In the genomic region with DNA sequence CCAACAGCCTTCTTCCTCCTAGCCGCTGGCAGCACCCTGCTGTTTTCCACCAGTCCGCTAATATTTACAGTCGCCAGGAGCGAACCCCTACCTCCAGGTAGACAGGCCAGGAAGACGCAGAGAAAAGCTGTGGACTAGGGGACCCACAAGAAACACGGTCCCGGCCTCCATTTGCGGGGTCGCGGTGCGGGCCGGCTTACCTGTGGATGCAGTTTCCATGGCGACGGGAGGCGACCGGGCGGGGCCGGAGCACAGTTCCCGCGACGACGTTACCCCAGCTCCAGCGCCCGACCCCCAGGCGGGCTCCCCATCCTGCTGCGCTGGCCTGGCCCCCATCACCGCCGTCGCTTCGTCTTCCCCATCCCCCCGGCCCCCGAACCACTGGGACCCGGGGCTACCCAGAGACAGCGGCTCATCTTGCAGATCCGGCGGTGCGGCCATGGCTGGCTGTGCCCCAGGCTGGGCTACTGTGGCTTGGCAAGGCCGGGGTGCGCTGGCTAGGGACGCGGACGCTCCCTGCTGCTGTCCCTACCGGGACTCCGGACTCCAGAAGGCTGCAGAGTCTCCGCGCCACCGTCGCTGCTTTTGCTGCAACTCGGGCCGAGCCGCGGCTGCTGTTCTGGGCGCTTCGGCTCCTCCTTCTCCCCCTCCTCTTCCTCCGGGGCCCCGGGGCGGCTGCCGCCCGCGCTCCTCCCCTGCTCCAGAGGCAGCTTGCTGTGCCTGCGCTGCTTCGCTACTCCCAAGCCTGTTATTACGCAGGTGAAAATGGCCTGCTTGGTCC, we compare ENCODE assay signal across 10 mouse cellular contexts. TPM values are rescaled to one million over a fixed set of nuclear protein-coding genes. Genes with fewer than 3 reads are reported as not detected.
DNase-seq lines count a peak whose midpoint lies in the region; ATAC-seq and TF ChIP-seq lines count a peak whose summit lies in the region.
"Had no signal": no experiment of that assay in that cellular context is flagged by ENCODE, and none has a peak within 500 bp of the region (broad histone marks: within the 10 kb centered on the region; RNA-seq: fewer than 3 reads in every experiment).

No protein-coding gene starts in this region.

- 1% methylated on average over 63 of the region's 63 CpGs for whole genome bisulfite sequencing in thymus, adult 2 months
- under 1% methylated on average over 54 of the region's 63 CpGs for WGBS in heart, embryonic 11.5 days (ENCODE audit: insufficient replicate concordance)
- under 1% methylated on average over 61 of the region's 63 CpGs for WGBS in kidney, embryonic 16.5 days
- 1% methylated on average over 62 of the region's 63 CpGs for WGBS in liver, adult 2 months
- WGBS in midbrain, embryonic 15.5 days: under 1% methylated on average over 63 of the region's 63 CpGs
- WGBS in stomach, embryonic 16.5 days: 1% methylated on average over 63 of the region's 63 CpGs

- peak overlapping the region; percentile 98 for H3K4me2 ChIP-seq in heart, embryonic 11.5 days
- H3K4me2 ChIP-seq in kidney, embryonic 16.5 days (replicated peaks; ENCODE audit: low read depth, low read length): peak overlapping the region; percentile 78
- H3K4me2 ChIP-seq in midbrain, embryonic 15.5 days: peak overlapping the region; percentile 70
- peak overlapping the region; percentile 97 for H3K4me2 ChIP-seq in stomach, embryonic 16.5 days (ENCODE audit: low read depth, low read length)

- no peak; the same call in 1 of the 2 replicates for ATAC-seq in heart, embryonic 11.5 days (replicated peaks; ENCODE audit: insufficient number of reproducible peaks, low FRiP score, low TSS enrichment)
- peak; percentile 90 for ATAC-seq in kidney, embryonic 16.5 days (ENCODE audit: low FRiP score, low TSS enrichment)
- ATAC-seq in midbrain, embryonic 15.5 days (replicated peaks): peak; percentile 89
- ATAC-seq in stomach, embryonic 16.5 days (ENCODE audit: insufficient read depth, low FRiP score): peak; percentile 60

- H3K9me3 ChIP-seq in heart, embryonic 11.5 days (replicated peaks; ENCODE audit: control insufficient read depth, low read length): no peaks in the 10 kb centered on the region
- no peaks in the 10 kb centered on the region for H3K9me3 ChIP-seq in kidney, embryonic 16.5 days (ENCODE audit: low read length)
- H3K9me3 ChIP-seq in midbrain, embryonic 15.5 days: no peaks in the 10 kb centered on the region
- H3K9me3 ChIP-seq in stomach, embryonic 16.5 days (replicated peaks; ENCODE audit: control insufficient read depth, low read length): no peaks in the 10 kb centered on the region

- H3K27ac ChIP-seq in thymus, adult 2 months (ENCODE audit: control insufficient read depth, insufficient read depth, low read length): no peak overlapping the region
- H3K27ac ChIP-seq in embryonic fibroblast, embryonic 13.5 days (ENCODE audit: insufficient read depth, low read length): no peak overlapping the region
- no peak overlapping the region for H3K27ac ChIP-seq in heart, embryonic 11.5 days (ENCODE audit: low read depth, low read length)
- no peak overlapping the region for H3K27ac ChIP-seq in kidney, embryonic 16.5 days (ENCODE audit: low read length)
- H3K27ac ChIP-seq in liver, adult 2 months (replicated peaks; ENCODE audit: insufficient read depth, low read depth, low read length): no peak overlapping the region
- peak overlapping the region; percentile 91 for H3K27ac ChIP-seq in midbrain, embryonic 15.5 days
- H3K27ac ChIP-seq in stomach, embryonic 16.5 days (ENCODE audit: low read length): no peak overlapping the region

- H3K79me2 ChIP-seq in liver, adult 2 months (ENCODE audit: control insufficient read depth, insufficient read depth, low read length): no peaks in the 10 kb centered on the region

- H3K4me1 ChIP-seq in thymus, adult 2 months (replicated peaks; ENCODE audit: control insufficient read depth, insufficient read depth, low read length): no peaks in the 10 kb centered on the region
- no peaks in the 10 kb centered on the region for H3K4me1 ChIP-seq in embryonic fibroblast, embryonic 13.5 days (ENCODE audit: control insufficient read depth, insufficient read depth, low read length)
- peaks cover 3% of the 10 kb centered on the region; the same call in 1 of the 2 replicates for H3K4me1 ChIP-seq in heart, embryonic 11.5 days (ENCODE audit: control insufficient read depth, insufficient read depth, low read length)
- peaks cover 13% of the 10 kb centered on the region; the same call in 1 of the 2 replicates for H3K4me1 ChIP-seq in kidney, embryonic 16.5 days (ENCODE audit: insufficient read depth, low read length)
- H3K4me1 ChIP-seq in liver, adult 2 months (ENCODE audit: control insufficient read depth, insufficient read depth, low read length): peaks cover 2% of the 10 kb centered on the region
- H3K4me1 ChIP-seq in midbrain, embryonic 15.5 days: peaks cover 19% of the 10 kb centered on the region
- peaks cover 10% of the 10 kb centered on the region for H3K4me1 ChIP-seq in stomach, embryonic 16.5 days (ENCODE audit: control insufficient read depth, insufficient read depth, low read length)

- TF ChIP-seq CTCF in thymus, adult 2 months (IDR thresholded peaks at IDR 0.05; ENCODE audit: borderline replicate concordance, control insufficient read depth, extremely low read depth, insufficient read depth, low read length, poor library complexity): no peak
- no peak for TF ChIP-seq CTCF in embryonic fibroblast, embryonic 13.5 days (IDR thresholded peaks at IDR 0.05; ENCODE audit: borderline replicate concordance, insufficient read depth, low read length)
- no peak for TF ChIP-seq CTCF in liver, adult 2 months (IDR thresholded peaks at IDR 0.05; ENCODE audit: low read depth, low read length)

- peaks cover 7% of the 10 kb centered on the region for H3K27me3 ChIP-seq in thymus, adult 2 months (ENCODE audit: control insufficient read depth, insufficient read depth, low read length)
- H3K27me3 ChIP-seq in heart, embryonic 11.5 days (ENCODE audit: control insufficient read depth, insufficient read depth, low read length): peaks cover 22% of the 10 kb centered on the region
- peaks cover 34% of the 10 kb centered on the region for H3K27me3 ChIP-seq in kidney, embryonic 16.5 days (ENCODE audit: insufficient read depth, low read length)
- peaks cover 15% of the 10 kb centered on the region for H3K27me3 ChIP-seq in liver, adult 2 months (ENCODE audit: control insufficient read depth, insufficient read depth, low read length)
- H3K27me3 ChIP-seq in midbrain, embryonic 15.5 days (replicated peaks): no peaks in the 10 kb centered on the region
- H3K27me3 ChIP-seq in stomach, embryonic 16.5 days (ENCODE audit: control insufficient read depth, insufficient read depth, low read length): peaks cover 31% of the 10 kb centered on the region
- H3K27me3 ChIP-seq: CH12.LX had no signal

- peak overlapping the region; percentile 52; the same call in 1 of the 2 replicates for H3K9ac ChIP-seq in heart, embryonic 11.5 days (ENCODE audit: low read depth, low read length)
- H3K9ac ChIP-seq in kidney, embryonic 16.5 days (replicated peaks; ENCODE audit: low read length): peak overlapping the region; percentile 39
- peak overlapping the region; percentile 57 for H3K9ac ChIP-seq in liver, adult 2 months (ENCODE audit: low read depth, low read length)
- H3K9ac ChIP-seq in midbrain, embryonic 15.5 days: peak overlapping the region; percentile 86
- peak overlapping the region; percentile 65 for H3K9ac ChIP-seq in stomach, embryonic 16.5 days (ENCODE audit: low read length)

- TF ChIP-seq POLR2A in thymus, adult 2 months (IDR thresholded peaks at IDR 0.05; ENCODE audit: control insufficient read depth, extremely low read depth, insufficient read depth, low read length, poor library complexity): no peak
- TF ChIP-seq POLR2A in embryonic fibroblast, embryonic 13.5 days (IDR thresholded peaks at IDR 0.05; ENCODE audit: low read depth, low read length): no peak
- no peak for TF ChIP-seq POLR2A in liver, adult 2 months (IDR thresholded peaks at IDR 0.05; ENCODE audit: extremely low read depth, insufficient read depth, low read length)

- no peaks in the 10 kb centered on the region for H3K36me3 ChIP-seq in thymus, adult 2 months (ENCODE audit: control insufficient read depth, insufficient read depth, low read length)
- no peaks in the 10 kb centered on the region for H3K36me3 ChIP-seq in heart, embryonic 11.5 days (ENCODE audit: control insufficient read depth, insufficient read depth, low read length)
- H3K36me3 ChIP-seq in kidney, embryonic 16.5 days (ENCODE audit: insufficient read depth, low read length): no peaks in the 10 kb centered on the region
- no peaks in the 10 kb centered on the region for H3K36me3 ChIP-seq in liver, adult 2 months (ENCODE audit: control insufficient read depth, insufficient read depth, low read length)
- no peaks in the 10 kb centered on the region for H3K36me3 ChIP-seq in midbrain, embryonic 15.5 days (replicated peaks)
- no peaks in the 10 kb centered on the region for H3K36me3 ChIP-seq in stomach, embryonic 16.5 days (ENCODE audit: control insufficient read depth, insufficient read depth, low read length)

- H3K4me3 ChIP-seq in thymus, adult 2 months (ENCODE audit: control insufficient read depth, insufficient read depth, low read length): peak overlapping the region; percentile 12; the same call in 1 of the 2 replicates
- H3K4me3 ChIP-seq in embryonic fibroblast, embryonic 13.5 days (ENCODE audit: insufficient read depth, low read length): peak overlapping the region; percentile 48
- H3K4me3 ChIP-seq in heart, embryonic 11.5 days (ENCODE audit: low read depth, low read length): peak overlapping the region; percentile 74
- H3K4me3 ChIP-seq in kidney, embryonic 16.5 days (ENCODE audit: low read length): peak overlapping the region; percentile 64
- H3K4me3 ChIP-seq in liver, adult 2 months (ENCODE audit: insufficient read depth, low read depth, low read length): peak overlapping the region; percentile 64
- H3K4me3 ChIP-seq in midbrain, embryonic 15.5 days: peak overlapping the region; percentile 86
- peak overlapping the region; percentile 63 for H3K4me3 ChIP-seq in stomach, embryonic 16.5 days (replicated peaks; ENCODE audit: low read length)

- DNase-seq in thymus, adult 2 months: peak; percentile 4
- no peak for DNase-seq in thymus, postnatal 0 days (ENCODE audit: low spot score)
- DNase-seq in liver, adult 2 months (ENCODE audit: extremely low read depth, low read depth, low spot score): no peak

RNA-seq across cellular contexts. Expression of a gene that starts 0.6 kb away (rescaled TPM):
- 1.6 and 1.9 TPM in 2 replicates for polyA plus RNA-seq in thymus, adult 2 months (2012; rRNA removed)
- polyA plus RNA-seq in thymus, postnatal 0 days (2015; fragmentation: Nextera tagmentation; extraction: Ambion mirVana): 0.75 and 1.3 TPM in 2 replicates
- 0.90 TPM in 1 of 2 replicates, not detected in the other for polyA plus RNA-seq in embryonic fibroblast, embryonic 13.5 days (2011; ENCODE audit: insufficient read length, low read depth, missing spikeins)
- 20.1 and 22.5 TPM in 2 replicates for polyA plus RNA-seq in heart, embryonic 11.5 days (2014; fragmentation: Nextera tagmentation; extraction: Ambion mirVana)
- polyA plus RNA-seq in kidney, embryonic 16.5 days (2015; fragmentation: Nextera tagmentation; extraction: Ambion mirVana): 9.4 and 15.4 TPM in 2 replicates
- total RNA-seq in liver, adult 2 months (2014; rRNA removed): 0.46 and 0.47 TPM in 2 replicates
- polyA plus RNA-seq in liver, adult 2 months (2012; rRNA removed): 0.76 and 1.4 TPM in 2 replicates
- polyA plus RNA-seq in midbrain, embryonic 15.5 days (2015; fragmentation: Nextera tagmentation; extraction: Ambion mirVana): 3,115 and 3,141 TPM in 2 replicates
- polyA plus RNA-seq in stomach, embryonic 16.5 days (2015; fragmentation: Nextera tagmentation; extraction: Ambion mirVana): 59.8 and 63.8 TPM in 2 replicates

RNA-seq across cellular contexts. Expression of a gene that starts 33.4 kb away (rescaled TPM):
- polyA plus RNA-seq in thymus, adult 2 months (2012; rRNA removed): 0.14 and 0.18 TPM in 2 replicates
- 1.3 and 1.7 TPM in 2 replicates for polyA plus RNA-seq in thymus, postnatal 0 days (2015; fragmentation: Nextera tagmentation; extraction: Ambion mirVana)
- polyA plus RNA-seq in embryonic fibroblast, embryonic 13.5 days (2011; ENCODE audit: insufficient read length, low read depth, missing spikeins): 0.67 TPM in 1 of 2 replicates, not detected in the other
- polyA plus RNA-seq in heart, embryonic 11.5 days (2014; fragmentation: Nextera tagmentation; extraction: Ambion mirVana): 1.6 TPM in 2 replicates
- polyA plus RNA-seq in kidney, embryonic 16.5 days (2015; fragmentation: Nextera tagmentation; extraction: Ambion mirVana): 0.20 and 0.55 TPM in 2 replicates
- under 0.01 TPM in 1 of 2 replicates, not detected in the other for total RNA-seq in liver, adult 2 months (2014; rRNA removed)
- polyA plus RNA-seq in liver, adult 2 months (2012; rRNA removed): not detected in 2 replicates
- 4.0 and 4.3 TPM in 2 replicates for polyA plus RNA-seq in midbrain, embryonic 15.5 days (2015; fragmentation: Nextera tagmentation; extraction: Ambion mirVana)
- polyA plus RNA-seq in stomach, embryonic 16.5 days (2015; fragmentation: Nextera tagmentation; extraction: Ambion mirVana): 0.12 and 0.20 TPM in 2 replicates
- total RNA-seq: CH12.LX; neutrophil, adult 5-6 weeks had no signal

Comparison
In these comparisons a context has a peak if more than half of its experiments do, and no peak if none do; other contexts are left out.
1. H3K4me3 ChIP-seq: peak in every context shown above with its lines; median percentile 86 in midbrain, embryonic 15.5 days; 74 in heart, embryonic 11.5 days; 64 in kidney, embryonic 16.5 days; 64 in liver, adult 2 months; 63 in stomach, embryonic 16.5 days; 48 in embryonic fibroblast, embryonic 13.5 days; 12 in thymus, adult 2 months.
2. RNA of a gene that starts 0.6 kb away (polyA plus RNA-seq): 3,115 to 3,141 TPM in midbrain, embryonic 15.5 days; 59.8 to 63.8 TPM in stomach, embryonic 16.5 days, 20.1 to 22.5 TPM in heart, embryonic 11.5 days, 9.4 to 15.4 TPM in kidney, embryonic 16.5 days, 1.6 to 1.9 TPM in thymus, adult 2 months, 0.90 TPM in embryonic fibroblast, embryonic 13.5 days, 0.76 to 1.4 TPM in liver, adult 2 months and 0.75 to 1.3 TPM in thymus, postnatal 0 days; every median in the first group is over 10 times any median in the second.
3. Peak in every context shown above with its lines, with median percentiles within 50 percentile points of each other: H3K4me2 ChIP-seq and H3K9ac ChIP-seq.